25 mouse cellular contexts compared by ENCODE assay signal in genomic region chr14:29278901-29279300, GRCm38 (mm10).
"Had no signal": no experiment of that assay in that cellular context is flagged by ENCODE, and none has a peak within 500 bp of the region (broad histone marks: within the 10 kb centered on the region; RNA-seq: fewer than 3 reads in every experiment).

No protein-coding gene starts in this region.

- H3K36me3 ChIP-seq: heart, embryonic 13.5 days; heart, embryonic 15.5 days; hindbrain, embryonic 13.5 days; kidney, embryonic 15.5 days; limb, embryonic 13.5 days; limb, embryonic 15.5 days; liver, embryonic 12.5 days had no signal

- H3K4me3 ChIP-seq: heart, adult 2 months; heart, embryonic 13.5 days; heart, embryonic 15.5 days; hindbrain, embryonic 13.5 days; kidney, embryonic 15.5 days; limb, embryonic 13.5 days; limb, embryonic 15.5 days; liver, embryonic 12.5 days had no signal

- DNase-seq: gastrocnemius, postnatal 14 days; gastrocnemius, postnatal 36 days; heart, adult 11 months; heart, adult 2 months; heart, postnatal 14 days; heart, postnatal 36 days; kidney, adult 11 months; kidney, adult 2 months; kidney, adult 9 months; kidney, postnatal 14 days; kidney, postnatal 36 days; layer of hippocampus, adult 9-11 months; layer of hippocampus, postnatal 36 days had no signal

- H3K27ac ChIP-seq: heart, adult 2 months; heart, embryonic 13.5 days; heart, embryonic 15.5 days; hindbrain, embryonic 13.5 days; kidney, embryonic 15.5 days; kidney, postnatal 0 days; limb, embryonic 13.5 days; limb, embryonic 15.5 days; liver, embryonic 12.5 days; liver, embryonic 14.5 days had no signal

- H3K4me1 ChIP-seq: hindbrain, embryonic 13.5 days; kidney, embryonic 15.5 days; limb, embryonic 15.5 days; liver, embryonic 12.5 days had no signal

- H3K4me2 ChIP-seq: heart, embryonic 11.5 days; heart, embryonic 13.5 days; heart, embryonic 15.5 days; hindbrain, embryonic 13.5 days; kidney, embryonic 15.5 days; limb, embryonic 13.5 days; limb, embryonic 15.5 days; liver, embryonic 12.5 days had no signal

- H3K9me3 ChIP-seq: heart, embryonic 13.5 days; heart, embryonic 15.5 days; hindbrain, embryonic 13.5 days; kidney, embryonic 15.5 days; limb, embryonic 13.5 days; limb, embryonic 15.5 days; liver, embryonic 12.5 days had no signal

- H3K27me3 ChIP-seq: heart, embryonic 13.5 days; heart, embryonic 15.5 days; hindbrain, embryonic 13.5 days; kidney, embryonic 15.5 days; limb, embryonic 13.5 days; limb, embryonic 15.5 days; liver, embryonic 12.5 days had no signal

- H3K9ac ChIP-seq: heart, embryonic 13.5 days; heart, embryonic 15.5 days; hindbrain, embryonic 13.5 days; kidney, embryonic 15.5 days; limb, embryonic 13.5 days; limb, embryonic 15.5 days; liver, embryonic 12.5 days; liver, embryonic 14.5 days had no signal

- ATAC-seq: hindbrain, embryonic 16.5 days; intestine, embryonic 16.5 days; liver, embryonic 12.5 days had no signal
